Mouse (Mus musculus) bone marrow macrophage, adult 2 months (primary cell): ENCODE data around the gene Emg1. TPM values are rescaled to one million over a fixed set of nuclear protein-coding genes. Genes with fewer than 3 reads are reported as not detected.

Source experiments
- H3K27ac ChIP-seq: 2 replicates; pipeline ENCODE4 v1.5.1; 2012; ENCODE audit warnings: low read depth, low read length; ENCODE audit not compliant: insufficient read depth
- H3K4me1 ChIP-seq: 2 replicates; pipeline ENCODE4 v1.6.1; 2012; ENCODE audit warnings: low read length; ENCODE audit not compliant: control insufficient read depth, insufficient read depth
- H3K4me3 ChIP-seq: 2 replicates; pipeline ENCODE4 v1.5.1; 2012; ENCODE audit warnings: mild to moderate bottlenecking, low read length, moderate library complexity; ENCODE audit not compliant: insufficient read depth
- CTCF ChIP-seq: IDR thresholded peaks from 2 replicates; pipeline ENCODE4 v1.5.1; 2012; ENCODE audit warnings: low read depth, mild to moderate bottlenecking, low read length, moderate library complexity
- POLR2A ChIP-seq: IDR thresholded peaks from 2 replicates; pipeline ENCODE4 v1.6.1; 2012; ENCODE audit warnings: mild to moderate bottlenecking, low read depth, low read length, borderline replicate concordance
- polyA plus RNA-seq: library from polyadenylated mRNA; stranded (reverse); fragments of >200 nt; gene quantifications from 2 replicates; pipeline ENCODE4 v1.2.4, GENCODE M21; 2012; ENCODE audit not compliant: missing spikeins, insufficient read depth, insufficient read length

Gene Emg1
- polyA plus RNA-seq, 1 experiment, result 48.2 TPM

DNA sequence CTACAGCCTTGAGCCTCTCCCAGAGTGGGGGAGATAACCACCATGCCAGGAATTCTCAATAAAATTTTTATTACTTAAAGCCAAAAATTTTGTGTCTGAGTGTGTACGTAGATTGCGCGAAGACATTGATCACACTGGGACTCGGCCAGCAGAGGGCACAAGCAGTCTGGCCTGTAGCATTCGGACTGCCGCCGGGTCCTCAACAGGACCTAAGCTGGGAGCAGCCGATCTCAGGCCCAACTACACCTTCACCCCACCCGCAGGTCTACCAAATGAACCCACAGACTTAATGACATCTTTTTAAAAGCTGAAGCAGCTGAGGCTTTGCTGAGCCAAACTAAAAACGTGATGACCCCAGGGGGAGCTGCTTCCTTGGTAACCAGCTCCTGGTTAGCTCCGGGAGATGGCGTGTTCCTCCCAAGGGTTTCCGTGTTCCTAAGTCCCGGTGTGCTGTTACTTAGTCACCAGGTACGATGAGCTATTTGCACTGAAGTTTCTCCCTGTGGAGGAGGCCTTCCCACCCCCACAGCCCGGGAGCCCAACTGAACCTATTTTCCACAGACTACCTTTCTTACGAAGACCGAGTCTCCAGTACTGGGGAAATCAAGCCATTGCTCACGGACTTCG, 5.0 kb upstream of the Emg1 start:
- no peak overlapping the region for H3K4me3 ChIP-seq
- peaks cover 30% of the 10 kb centered on the region for H3K4me1 ChIP-seq
- no peak for TF ChIP-seq POLR2A
- peak; percentile 81 for TF ChIP-seq CTCF
- no peak overlapping the region for H3K27ac ChIP-seq

DNA sequence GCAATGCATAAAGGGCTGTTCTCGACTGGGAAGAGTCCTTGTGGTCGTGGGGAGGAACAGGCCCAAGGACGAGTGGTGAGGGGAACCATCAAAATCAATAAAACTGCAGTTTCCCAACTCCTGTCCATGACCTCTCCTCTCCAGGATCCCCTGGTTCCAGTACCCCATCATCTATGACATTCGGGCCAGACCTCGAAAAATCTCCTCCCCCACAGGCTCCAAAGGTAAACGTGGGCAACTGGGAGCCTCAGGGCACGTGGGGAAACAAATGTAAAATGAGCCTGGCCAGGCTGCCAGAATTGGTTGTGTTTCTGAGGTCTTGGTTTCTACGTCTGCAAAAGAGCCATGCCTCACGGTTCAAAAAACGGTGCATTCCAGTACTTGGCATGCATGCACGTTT, 940 bp upstream of the Emg1 start:
- Histone ChIP-seq H3K27ac (peak overlapping the region; percentile 56), H3K4me3 (peak overlapping the region; percentile 73), H3K4me1 (peaks cover 20% of the 10 kb centered on the region)
- TF ChIP-seq POLR2A, result no peak
- no peak for TF ChIP-seq CTCF

DNA sequence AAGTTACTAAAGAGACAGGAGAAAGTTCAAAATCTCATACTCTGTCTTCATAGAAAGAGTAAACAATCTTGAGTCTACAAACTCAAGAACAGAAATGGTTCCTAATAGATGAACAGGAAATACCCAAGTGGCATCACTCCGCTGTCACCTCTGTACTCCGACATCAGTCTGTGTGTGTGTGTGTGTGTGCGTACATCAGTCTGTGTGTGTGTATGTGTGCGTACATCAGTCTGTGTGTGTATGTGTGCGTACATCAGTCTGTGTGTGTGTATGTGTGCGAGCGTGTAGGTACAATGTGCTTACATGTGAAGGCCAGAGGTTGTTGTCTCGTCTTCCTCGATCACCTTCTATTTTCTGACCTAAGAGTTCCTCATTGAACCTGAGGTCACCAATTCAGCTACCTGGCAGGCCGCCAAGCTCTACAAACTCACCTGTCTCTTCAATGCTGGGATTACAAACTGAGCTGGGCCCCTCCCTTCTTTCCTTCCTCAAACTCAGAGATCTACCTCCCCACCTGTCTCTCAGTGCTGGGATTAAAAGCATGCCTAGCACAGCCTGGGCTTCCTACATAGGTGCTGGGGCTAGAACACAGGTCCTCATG, 3.6 kb downstream of the Emg1 start:
- Histone ChIP-seq H3K4me1 (peaks cover 9% of the 10 kb centered on the region; the same call in 1 of the 2 replicates), H3K27ac (no peak overlapping the region), H3K4me3 (no peak overlapping the region)
- TF ChIP-seq CTCF, result no peak
- no peak for TF ChIP-seq POLR2A

DNA sequence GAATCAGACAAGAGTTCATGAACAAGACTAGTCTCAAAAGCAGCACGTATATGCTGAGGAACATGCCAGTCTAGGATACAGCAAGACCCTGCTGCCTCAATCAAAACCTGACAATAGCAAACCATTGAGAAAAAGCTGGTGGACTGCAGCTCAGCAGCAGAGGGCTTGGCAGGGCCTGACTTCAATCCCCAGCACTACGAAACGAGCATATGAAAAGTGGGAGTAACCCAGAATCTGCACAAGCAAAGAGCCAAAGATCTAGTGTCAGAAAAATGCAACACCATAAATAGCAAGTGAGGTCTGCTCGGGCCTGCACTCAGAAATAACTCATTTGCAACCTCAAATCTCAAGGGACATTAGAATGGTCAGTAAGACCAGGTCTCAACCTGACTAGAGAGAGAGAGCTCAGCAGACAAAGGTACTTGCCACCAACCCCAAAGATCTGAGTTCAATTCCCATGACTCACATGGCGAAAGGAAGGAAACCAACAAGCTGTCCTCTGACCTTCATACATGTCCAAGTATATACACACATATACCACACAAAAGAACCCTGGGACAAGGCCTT, 5.8 kb downstream of the Emg1 start:
- no peak overlapping the region for H3K27ac ChIP-seq

DNA sequence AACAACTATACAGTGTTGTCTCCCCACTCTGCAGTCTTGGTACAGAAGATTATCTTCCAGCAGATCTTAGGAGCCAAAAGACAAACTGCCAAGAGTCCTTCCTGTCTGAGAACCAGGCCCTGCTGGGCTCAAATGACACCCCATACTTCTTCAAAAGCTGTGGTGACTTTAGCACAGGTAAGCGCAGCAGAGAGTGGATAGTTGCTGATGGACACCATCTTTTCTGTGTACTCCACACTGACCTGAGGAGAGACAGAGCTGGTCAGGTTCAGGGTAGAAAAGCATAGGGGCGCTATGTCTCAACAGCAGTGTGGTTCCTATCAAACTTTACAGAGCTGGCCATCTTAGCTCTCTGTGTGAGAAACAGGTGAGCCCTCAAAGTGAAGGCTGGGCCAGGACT, 7.6 kb downstream of the Emg1 start:
- H3K27ac ChIP-seq, result no peak overlapping the region
- peaks cover 13% of the 10 kb centered on the region for H3K4me1 ChIP-seq
- TF ChIP-seq CTCF (no peak), POLR2A (no peak)
- no peak overlapping the region for H3K4me3 ChIP-seq

More for the DNA sequence above, 5.8 kb downstream of the Emg1 start:
- Histone ChIP-seq H3K4me1 (peaks cover 9% of the 10 kb centered on the region; the same call in 1 of the 2 replicates), H3K4me3 (no peak overlapping the region)
- no peak for TF ChIP-seq CTCF
- no peak for TF ChIP-seq POLR2A

DNA sequence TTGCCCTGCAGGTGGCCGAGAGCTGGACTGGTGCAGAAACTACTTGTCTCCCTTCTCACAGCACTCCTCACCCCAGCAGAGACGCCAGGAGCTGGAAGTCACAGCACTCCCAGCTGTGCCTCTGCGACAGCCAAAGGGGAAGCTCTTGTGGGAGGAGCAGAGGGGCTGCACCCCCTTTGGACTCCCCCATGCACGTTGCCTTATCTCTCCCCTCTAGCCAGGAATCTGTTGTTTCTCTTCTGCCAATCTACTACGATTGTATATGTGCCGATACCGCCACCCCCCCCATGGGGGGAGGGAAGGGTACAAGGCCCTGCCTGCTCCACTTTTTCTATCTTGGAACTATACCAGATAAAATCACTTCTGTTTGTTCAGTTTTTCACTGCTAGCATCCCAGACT, 8.2 kb downstream of the Emg1 start:
- TF ChIP-seq CTCF (no peak), POLR2A (no peak)
- no peak overlapping the region for H3K4me3 ChIP-seq
- H3K4me1 ChIP-seq, result peaks cover 18% of the 10 kb centered on the region
- H3K27ac ChIP-seq, result no peak overlapping the region

DNA sequence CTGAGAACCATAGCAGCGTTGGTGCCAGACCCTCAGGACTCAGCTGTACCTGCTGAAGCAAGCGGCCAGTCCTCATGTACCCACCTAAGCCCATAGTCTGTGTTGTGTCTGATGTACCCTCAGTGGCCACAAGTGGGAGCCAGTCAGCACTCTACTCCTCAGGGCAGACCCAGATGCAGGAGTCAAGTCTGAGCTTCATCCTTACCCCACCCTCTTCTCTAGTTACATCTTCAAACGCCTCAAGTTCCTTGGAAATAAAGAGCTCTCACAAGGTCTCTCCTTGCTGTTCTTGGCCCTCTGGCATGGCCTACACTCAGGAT, 9.2 kb downstream of the Emg1 start:
- Histone ChIP-seq H3K27ac (no peak overlapping the region), H3K4me3 (no peak overlapping the region), H3K4me1 (peaks cover 18% of the 10 kb centered on the region)
- TF ChIP-seq CTCF (peak; percentile 51), POLR2A (no peak)

DNA sequence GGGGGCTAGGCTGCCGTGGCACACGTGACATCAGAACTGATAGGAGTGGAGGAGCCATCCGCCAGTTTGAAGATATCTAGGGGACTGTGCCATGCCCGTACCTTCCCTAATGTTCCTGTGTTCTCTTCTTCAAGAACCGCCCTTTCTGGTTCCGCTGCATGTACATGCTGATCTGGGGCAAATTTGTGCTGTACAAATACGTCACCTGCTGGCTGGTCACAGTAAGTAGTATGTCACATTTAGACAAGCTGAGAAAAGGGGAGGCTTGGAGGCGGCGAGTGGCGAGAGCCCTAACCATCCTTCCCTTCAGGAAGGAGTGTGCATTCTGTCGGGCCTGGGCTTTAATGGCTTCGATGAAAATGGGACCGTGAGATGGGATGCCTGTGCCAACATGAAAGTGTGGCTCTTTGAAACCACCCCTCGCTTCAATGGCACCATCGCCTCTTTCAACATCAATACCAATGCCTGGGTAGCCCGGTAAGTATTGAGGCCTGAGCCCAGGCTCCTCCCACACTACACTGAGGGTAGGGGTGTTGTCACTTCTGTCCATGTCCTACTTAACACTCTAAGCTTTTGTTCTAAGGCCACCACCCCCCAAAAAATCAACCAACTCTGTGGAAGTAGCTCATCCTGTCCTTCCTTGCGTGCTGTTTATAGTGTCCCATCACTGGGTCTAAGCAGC, 9.7 kb downstream of the Emg1 start:
- H3K4me3 ChIP-seq, result no peak overlapping the region
- peaks cover 23% of the 10 kb centered on the region for H3K4me1 ChIP-seq
- H3K27ac ChIP-seq, result no peak overlapping the region
- no peak for TF ChIP-seq CTCF
- TF ChIP-seq POLR2A, result no peak

DNA sequence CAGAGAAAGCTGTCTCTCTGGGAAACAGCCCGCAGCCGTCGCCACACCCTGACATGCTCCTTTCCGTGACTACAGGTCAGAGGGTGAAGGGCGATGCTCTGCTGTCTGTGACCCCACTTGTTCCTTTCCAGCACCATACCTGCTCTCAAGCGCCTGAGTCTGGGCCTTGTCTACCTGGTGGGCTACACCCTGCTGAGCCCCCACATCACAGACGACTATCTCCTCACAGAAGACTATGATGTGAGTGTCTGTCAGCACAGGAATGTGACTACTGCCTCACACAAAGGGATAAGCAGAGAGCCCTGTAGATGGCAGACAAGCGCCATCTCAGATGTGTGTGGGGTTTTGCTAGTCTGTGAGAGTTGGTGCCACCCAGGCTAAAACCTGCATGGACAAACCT, 10.6 kb downstream of the Emg1 start:
- Histone ChIP-seq H3K4me3 (no peak overlapping the region), H3K4me1 (peaks cover 32% of the 10 kb centered on the region), H3K27ac (no peak overlapping the region)
- TF ChIP-seq POLR2A (no peak), CTCF (no peak)
